Mouse (Mus musculus) left cerebral cortex, adult 9 months (tissue): ENCODE results near the gene Ago4.

ENCODE experiments used
- DNase-seq, 2 experiments: peaks; one replicate each; pipeline ENCODE4 v3.0.0; 2022; ENCODE audit warnings: low spot score in 2 of 2

Ago4 gene

GRCm38 (mm10) chr4:126468925-126469324 lies 64.3 kb downstream of the Ago4 start:
- no peak for DNase-seq

GRCm38 (mm10) chr4:126468285-126468901 lies 64.9 kb downstream of the Ago4 start, which contains the start of gene Ago1:
Gene Ago1 (minus strand): TSS chr4:126468583.
- peak; percentile 85 to 95 for DNase-seq

DNA sequence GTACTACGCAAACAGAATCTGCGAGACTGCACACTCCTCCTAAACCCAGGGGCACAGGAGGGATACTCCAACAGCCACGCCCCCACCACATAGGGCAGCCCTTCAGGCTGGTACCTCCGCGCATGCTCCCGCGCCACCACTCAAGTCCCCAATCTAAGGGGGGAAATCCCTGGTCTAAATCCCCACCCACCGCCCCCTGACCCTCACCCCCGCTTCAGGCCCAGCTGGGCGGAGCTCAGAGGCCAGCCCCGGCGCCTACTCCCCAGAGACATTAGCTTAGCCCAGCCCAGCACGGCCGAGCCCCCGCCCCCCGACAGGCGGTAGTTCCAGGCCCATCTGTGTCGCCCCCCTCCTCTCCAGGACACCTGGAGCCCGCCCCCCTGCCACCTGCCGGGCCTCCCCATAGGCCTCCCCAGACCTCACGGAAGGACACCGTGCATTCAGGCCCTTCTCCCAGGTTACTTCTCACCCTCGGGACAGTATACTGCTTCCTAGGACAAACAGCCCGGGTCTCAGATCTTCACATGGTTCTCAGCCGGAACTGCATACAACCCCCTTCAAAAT lies 65.5 kb downstream of the Ago4 start:
- peak in 1 of 2 experiments; percentile 49 for DNase-seq

DNA sequence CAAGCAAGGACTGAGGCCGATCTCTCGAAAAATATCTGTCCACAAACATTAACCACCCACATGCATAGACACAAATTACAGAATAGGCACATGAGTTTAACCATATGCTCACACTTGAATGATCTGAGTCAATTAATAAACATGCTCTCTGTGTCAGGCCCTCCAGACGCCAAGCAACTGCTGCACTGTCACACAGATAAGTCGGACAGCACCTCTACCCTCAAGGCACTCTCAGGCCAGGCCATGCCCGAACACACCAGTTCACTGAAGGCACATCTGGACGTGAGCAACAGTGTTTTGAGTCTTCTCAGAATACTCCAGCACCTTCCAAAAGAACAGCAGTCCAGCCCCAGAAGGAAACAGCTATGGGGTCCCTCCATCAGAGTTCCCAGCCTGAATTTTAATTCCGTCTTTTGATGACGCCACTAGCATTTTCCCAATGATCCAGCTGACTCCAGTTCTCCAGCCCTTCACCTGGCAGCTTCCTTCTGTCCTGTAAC lies 67.0 kb downstream of the Ago4 start:
- no peak for DNase-seq

DNA sequence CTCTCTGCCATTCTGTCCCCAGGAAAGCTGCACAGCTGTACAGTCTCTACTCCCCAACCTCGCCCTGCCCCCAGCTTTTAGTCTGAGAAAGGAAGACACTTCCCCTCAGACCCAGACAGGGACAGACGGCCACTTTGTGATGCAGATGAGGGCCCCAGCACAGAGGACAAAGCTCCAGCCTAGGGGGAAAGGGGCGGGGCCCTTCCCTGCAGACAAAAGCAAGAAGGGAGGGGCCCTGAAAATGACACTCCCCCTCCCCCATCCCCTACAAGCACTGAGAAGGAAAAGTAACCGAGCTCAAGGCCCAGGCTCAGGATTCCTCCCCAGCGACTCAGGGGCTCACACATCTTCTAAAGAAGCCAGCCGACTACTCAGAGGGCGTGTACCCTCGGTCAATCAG lies 67.4 kb downstream of the Ago4 start:
- DNase-seq, result peak in 1 of 2 experiments; percentile 19

- DNase-seq, result no peak
Measured at GRCm38 (mm10) chr4:126464892-126465235, 68.4 kb downstream of the Ago4 start.

- no peak for DNase-seq
Measured at GRCm38 (mm10) chr4:126464189-126464891, 68.9 kb downstream of the Ago4 start.

DNA sequence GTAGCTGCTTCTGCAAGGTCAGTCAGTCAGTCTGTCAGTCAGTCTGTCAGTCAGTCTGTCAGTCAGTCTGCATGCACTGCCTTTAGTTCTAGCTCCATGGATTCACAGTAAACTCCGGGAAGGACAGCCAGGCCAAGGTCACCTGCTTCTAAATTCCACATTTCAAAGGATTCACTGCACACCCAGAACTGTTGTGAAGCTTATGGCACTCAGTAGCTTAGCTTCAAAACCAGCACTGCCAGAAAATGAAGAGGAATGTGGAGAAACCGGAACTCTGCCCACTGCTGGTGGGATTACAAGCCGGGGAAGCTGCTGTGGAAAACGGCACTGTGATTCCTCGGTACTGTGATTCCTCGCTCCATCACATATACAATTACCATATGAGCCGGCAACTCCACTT lies 77.8 kb downstream of the Ago4 start:
- no peak for DNase-seq

DNA sequence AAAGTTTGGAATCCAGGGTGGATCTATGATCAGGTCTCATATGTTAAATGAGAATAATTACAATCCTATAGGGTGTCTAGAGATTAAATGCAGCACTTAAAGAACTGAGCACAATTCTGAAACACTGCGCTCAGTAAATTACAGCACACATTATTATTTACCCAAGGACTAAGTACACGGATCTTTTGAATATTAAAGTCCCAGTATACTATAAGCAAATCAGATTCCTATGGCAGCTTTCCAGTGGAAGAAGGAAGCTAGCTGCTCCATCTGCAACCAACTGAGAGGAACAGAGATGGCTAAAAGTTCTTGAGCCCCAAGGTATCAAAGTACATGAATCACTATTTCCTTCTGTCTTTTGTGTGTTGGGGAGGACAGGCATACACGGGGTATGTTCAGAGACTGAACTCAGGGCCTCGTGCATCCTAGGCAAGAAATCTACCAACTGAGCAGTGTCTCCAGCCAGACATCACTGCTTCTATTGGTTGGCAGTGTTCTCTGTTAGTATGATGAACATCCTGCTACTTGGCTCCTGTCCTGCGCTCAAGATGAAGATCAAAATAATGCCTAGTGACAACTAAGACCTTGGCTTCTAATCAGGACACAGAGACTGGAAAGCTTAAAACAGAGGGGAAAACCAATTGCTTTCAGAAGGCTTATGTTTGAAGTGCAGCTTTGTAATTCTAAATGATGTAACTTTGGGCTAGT lies 78.6 kb downstream of the Ago4 start:
- no peak for DNase-seq

- no peak for DNase-seq
Measured at GRCm38 (mm10) chr4:126450268-126450667, 83.0 kb downstream of the Ago4 start.

DNA sequence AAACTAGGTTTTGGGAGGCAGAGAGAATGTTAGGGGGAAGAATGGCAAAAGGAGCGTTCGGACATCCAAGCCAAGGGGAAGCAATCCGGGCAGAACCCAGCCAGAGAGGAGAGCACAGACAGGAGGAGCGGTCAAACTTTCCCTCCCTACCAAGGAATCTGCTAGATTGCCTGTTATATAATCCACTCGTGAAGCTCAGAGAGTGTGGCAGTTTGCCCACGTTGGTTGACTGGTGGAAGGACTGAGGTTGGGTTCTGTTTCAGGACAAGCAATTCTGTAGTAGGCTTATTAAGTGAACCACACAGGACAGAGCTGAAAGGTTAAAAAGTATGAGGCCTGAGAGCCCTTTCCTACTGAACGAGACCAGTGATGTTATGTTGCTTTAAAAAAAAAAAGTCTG lies 86.1 kb downstream of the Ago4 start:
- no peak for DNase-seq

DNA sequence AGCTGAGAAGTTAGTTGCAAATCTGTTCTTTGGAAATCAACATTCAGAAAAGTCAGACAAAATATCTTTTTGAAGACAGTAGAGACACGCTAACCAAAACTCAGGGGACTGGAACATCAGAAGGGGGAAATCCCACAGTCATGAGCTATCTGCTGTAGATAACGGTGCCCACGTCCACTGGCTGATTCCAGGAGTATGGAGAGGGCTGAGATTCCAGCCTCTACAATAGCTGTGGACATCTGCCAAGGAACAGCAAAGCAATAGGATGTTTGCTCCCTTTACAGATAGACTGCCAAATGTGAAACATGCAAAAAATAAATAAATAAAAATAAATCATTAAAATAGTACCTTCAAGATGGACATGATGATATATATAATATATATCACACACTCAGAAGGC lies 88.7 kb downstream of the Ago4 start:
- DNase-seq, result no peak
